Mouse (Mus musculus) ES-E14 (cell line): Measurements from ENCODE around the gene Icam2.

ENCODE experiments used
- CHD2 ChIP-seq: IDR thresholded peaks from 2 replicates; pipeline ENCODE4 v1.6.1; 2014; ENCODE audit warnings: mild to moderate bottlenecking, low read depth, low read length, inconsistent platforms
- HCFC1 ChIP-seq: IDR thresholded peaks from 2 replicates; pipeline ENCODE4 v1.6.1; 2012; ENCODE audit warnings: low read length, inconsistent platforms, borderline replicate concordance; ENCODE audit not compliant: insufficient read depth
- ZC3H11A ChIP-seq: IDR thresholded peaks from 2 replicates; pipeline ENCODE4 v1.6.1; 2012; ENCODE audit warnings: low read depth, mild to moderate bottlenecking, inconsistent platforms, low read length, borderline replicate concordance

DNA sequence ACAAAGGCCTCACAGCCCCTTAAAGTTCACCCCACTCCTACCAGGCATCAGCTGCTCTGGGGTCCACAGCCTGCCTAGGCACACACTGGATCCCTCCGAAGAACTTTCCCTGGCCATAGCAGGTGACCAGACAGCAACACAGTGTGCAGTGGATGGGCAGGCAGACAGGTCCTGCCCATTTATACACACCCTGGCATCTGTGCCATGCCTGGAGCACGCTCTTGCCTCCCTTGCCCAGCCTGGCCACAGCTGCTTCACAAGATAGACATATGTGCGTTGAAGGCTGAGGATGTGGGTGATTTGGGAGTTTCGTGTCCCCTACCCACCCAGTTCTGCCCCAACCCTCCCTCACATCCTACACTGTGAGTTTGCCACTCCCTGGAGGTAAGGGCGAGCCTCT is 49.8 kb downstream of the Icam2 start:
- TF ChIP-seq CHD2 (no peak), ZC3H11A (no peak), HCFC1 (no peak)
